Comparison of ENCODE assay signal across 25 mouse cellular contexts in the genomic region with DNA sequence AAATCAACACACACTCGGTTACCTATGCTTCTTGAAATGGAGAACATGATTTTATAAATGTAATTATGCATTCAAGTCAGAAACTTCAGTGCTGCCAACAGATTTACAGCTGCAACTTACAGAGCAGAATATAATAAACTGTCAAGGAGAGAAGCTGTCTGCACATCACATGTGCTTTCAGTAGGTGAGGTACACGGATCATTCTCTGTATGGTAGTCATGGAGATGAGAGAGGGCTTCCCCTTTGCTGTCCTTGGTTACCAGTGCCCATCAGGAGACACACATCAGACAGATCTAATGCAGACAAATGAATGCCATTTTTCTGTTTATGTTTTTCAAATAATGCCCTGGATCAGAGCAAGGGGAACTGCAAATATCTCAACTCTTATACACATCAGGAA.
DNase-seq lines count a peak whose midpoint lies in the region; ATAC-seq and TF ChIP-seq lines count a peak whose summit lies in the region.
"Had no signal": no experiment of that assay in that cellular context is flagged by ENCODE, and none has a peak within 500 bp of the region (broad histone marks: within the 10 kb centered on the region; RNA-seq: fewer than 3 reads in every experiment).

No protein-coding gene starts in this region.

- no peak overlapping the region for H3K9ac ChIP-seq in forebrain, embryonic 11.5 days (ENCODE audit: low read length)
- H3K9ac ChIP-seq in midbrain, embryonic 11.5 days (ENCODE audit: low read length) = no peak overlapping the region
- no peak overlapping the region for H3K9ac ChIP-seq in midbrain, embryonic 15.5 days
- H3K9ac ChIP-seq: heart, embryonic 13.5 days; liver, embryonic 13.5 days had no signal

- no peaks in the 10 kb centered on the region for H3K9me3 ChIP-seq in forebrain, embryonic 11.5 days (ENCODE audit: control insufficient read depth, low read length)
- H3K9me3 ChIP-seq in forebrain, embryonic 10.5 days = no peaks in the 10 kb centered on the region
- no peaks in the 10 kb centered on the region for H3K9me3 ChIP-seq in midbrain, embryonic 11.5 days (ENCODE audit: control insufficient read depth, low read length)
- H3K9me3 ChIP-seq in midbrain, embryonic 10.5 days (replicated peaks) = no peaks in the 10 kb centered on the region
- no peaks in the 10 kb centered on the region for H3K9me3 ChIP-seq in midbrain, embryonic 15.5 days
- H3K9me3 ChIP-seq: embryonic facial prominence, embryonic 10.5 days; heart, embryonic 13.5 days; liver, embryonic 13.5 days had no signal

- H3K36me3 ChIP-seq in forebrain, embryonic 11.5 days (ENCODE audit: control insufficient read depth, insufficient read depth, low read length) = no peaks in the 10 kb centered on the region
- H3K36me3 ChIP-seq in forebrain, embryonic 10.5 days (replicated peaks) = no peaks in the 10 kb centered on the region
- no peaks in the 10 kb centered on the region for H3K36me3 ChIP-seq in midbrain, embryonic 11.5 days (ENCODE audit: control insufficient read depth, insufficient read depth, low read length)
- H3K36me3 ChIP-seq in midbrain, embryonic 10.5 days = no peaks in the 10 kb centered on the region
- no peaks in the 10 kb centered on the region for H3K36me3 ChIP-seq in midbrain, embryonic 15.5 days (replicated peaks)
- H3K36me3 ChIP-seq: embryonic facial prominence, embryonic 10.5 days; heart, embryonic 13.5 days; liver, embryonic 13.5 days had no signal

- peaks cover 17% of the 10 kb centered on the region for H3K27me3 ChIP-seq in forebrain, embryonic 11.5 days (ENCODE audit: control insufficient read depth, insufficient read depth, low read length)
- peaks cover 89% of the 10 kb centered on the region for H3K27me3 ChIP-seq in forebrain, embryonic 10.5 days (ENCODE audit: poor library complexity, severe bottlenecking)
- H3K27me3 ChIP-seq in midbrain, embryonic 11.5 days (ENCODE audit: control insufficient read depth, insufficient read depth, low read length) = no peaks in the 10 kb centered on the region
- peaks cover 30% of the 10 kb centered on the region; the same call in 1 of the 2 replicates for H3K27me3 ChIP-seq in midbrain, embryonic 10.5 days (ENCODE audit: low read depth, poor library complexity, severe bottlenecking)
- H3K27me3 ChIP-seq in midbrain, embryonic 15.5 days (replicated peaks) = 0 out of 2 replicates have a peak, but pooled peaks cover 4% of the 10 kb centered on the region
- H3K27me3 ChIP-seq: heart, embryonic 13.5 days; liver, embryonic 13.5 days had no signal

- no peak overlapping the region for H3K4me2 ChIP-seq in forebrain, embryonic 11.5 days (ENCODE audit: low read depth, low read length, severe bottlenecking)
- H3K4me2 ChIP-seq in midbrain, embryonic 11.5 days = no peak overlapping the region
- H3K4me2 ChIP-seq in midbrain, embryonic 15.5 days = no peak overlapping the region
- H3K4me2 ChIP-seq: heart, embryonic 13.5 days; liver, embryonic 13.5 days had no signal

- ATAC-seq in forebrain, embryonic 11.5 days (replicated peaks; ENCODE audit: low FRiP score) = peak; percentile 57; the same call in 1 of the 2 replicates
- peak; percentile 38; the same call in 1 of the 2 replicates for ATAC-seq in midbrain, embryonic 11.5 days (ENCODE audit: low FRiP score)
- peak; percentile 95 for ATAC-seq in midbrain, embryonic 15.5 days (replicated peaks)

- peaks cover 2% of the 10 kb centered on the region; the same call in 1 of the 2 replicates for H3K4me1 ChIP-seq in forebrain, embryonic 11.5 days (replicated peaks; ENCODE audit: control insufficient read depth, insufficient read depth, low read length)
- H3K4me1 ChIP-seq in forebrain, embryonic 10.5 days = peaks cover 13% of the 10 kb centered on the region
- peaks cover 2% of the 10 kb centered on the region; the same call in 1 of the 2 replicates for H3K4me1 ChIP-seq in midbrain, embryonic 11.5 days (ENCODE audit: control insufficient read depth, insufficient read depth, low read length)
- peaks cover 18% of the 10 kb centered on the region for H3K4me1 ChIP-seq in midbrain, embryonic 10.5 days
- H3K4me1 ChIP-seq in midbrain, embryonic 15.5 days = peaks cover 11% of the 10 kb centered on the region; the same call in 1 of the 2 replicates
- H3K4me1 ChIP-seq: embryonic facial prominence, embryonic 10.5 days; heart, embryonic 13.5 days; liver, embryonic 13.5 days had no signal

- DNase-seq in forebrain, embryonic 11.5 days (ENCODE audit: low spot score) = no peak
- no peak for DNase-seq in forebrain, embryonic 10.5 days (ENCODE audit: extremely low spot score, low spot score)
- DNase-seq in midbrain, embryonic 11.5 days (ENCODE audit: low spot score, missing footprints) = no peak
- no peak for DNase-seq in midbrain, embryonic 10.5 days (ENCODE audit: low spot score)
- DNase-seq in retina, embryonic 14.5 days (ENCODE audit: low spot score) = peak; percentile 13
- DNase-seq in gastrocnemius, adult 2 months = no peak
- DNase-seq in spleen, postnatal 36 days (ENCODE audit: low spot score in 2 of 2) = no peak
- DNase-seq: adrenal gland, postnatal 25 days; cerebellum, adult 11 months; cerebellum, postnatal 10 days; gastrocnemius, postnatal 25 days; heart, adult 2 months; heart, postnatal 14 days; kidney, adult 11 months; layer of hippocampus, adult 9-11 months; liver, embryonic 13.5 days; lung, adult 2 months; lung, postnatal 4 days; right cerebral cortex, postnatal 4 days; thymus, adult 18-20 months; thymus, postnatal 36 days had no signal

- no peak overlapping the region for H3K27ac ChIP-seq in forebrain, embryonic 11.5 days (ENCODE audit: low read depth, low read length)
- H3K27ac ChIP-seq in forebrain, embryonic 10.5 days = no peak overlapping the region
- no peak overlapping the region for H3K27ac ChIP-seq in midbrain, embryonic 11.5 days (ENCODE audit: low read depth, low read length)
- H3K27ac ChIP-seq in midbrain, embryonic 10.5 days (replicated peaks) = no peak overlapping the region
- H3K27ac ChIP-seq in midbrain, embryonic 15.5 days = peak overlapping the region; percentile 62
- no peak overlapping the region for H3K27ac ChIP-seq in gastrocnemius, adult 2 months
- H3K27ac ChIP-seq: embryonic facial prominence, embryonic 10.5 days; heart, adult 2 months; heart, embryonic 13.5 days; kidney, postnatal 0 days; liver, embryonic 13.5 days had no signal

- WGBS in forebrain, embryonic 11.5 days = 36% methylated on average over 2 of the region's 2 CpGs
- WGBS in forebrain, embryonic 10.5 days = 46% methylated on average over 2 of the region's 2 CpGs
- WGBS in midbrain, embryonic 11.5 days = 41% methylated on average over 2 of the region's 2 CpGs
- 48% methylated on average over 2 of the region's 2 CpGs for WGBS in midbrain, embryonic 10.5 days
- 15% methylated on average over 2 of the region's 2 CpGs for WGBS in midbrain, embryonic 15.5 days

- intact Hi-C loops in gastrocnemius, adult 2 months (cut with DNase I) = no loop called here

- no peak overlapping the region for H3K4me3 ChIP-seq in forebrain, embryonic 11.5 days (ENCODE audit: low read depth, low read length)
- H3K4me3 ChIP-seq in forebrain, embryonic 10.5 days = no peak overlapping the region
- no peak overlapping the region for H3K4me3 ChIP-seq in midbrain, embryonic 11.5 days (ENCODE audit: low read depth, low read length)
- no peak overlapping the region for H3K4me3 ChIP-seq in midbrain, embryonic 10.5 days
- H3K4me3 ChIP-seq in midbrain, embryonic 15.5 days = no peak overlapping the region
- H3K4me3 ChIP-seq in gastrocnemius, adult 2 months = no peak overlapping the region
- H3K4me3 ChIP-seq: embryonic facial prominence, embryonic 10.5 days; heart, adult 2 months; heart, embryonic 13.5 days; liver, embryonic 13.5 days had no signal

- no peak for TF ChIP-seq CTCF in gastrocnemius, adult 2 months (IDR thresholded peaks at IDR 0.05)

Comparison
In these comparisons a context has a peak if more than half of its experiments do, and no peak if none do; other contexts are left out.
1. ATAC-seq: peak in every context shown above with its lines; median percentile 95 in midbrain, embryonic 15.5 days; 57 in forebrain, embryonic 11.5 days; 38 in midbrain, embryonic 11.5 days.